Mouse (Mus musculus): ENCODE results near the gene Stap2.
A peak's percentile ranks its signal among the peaks of the same experiment; 100 is the strongest.

The Stap2 gene

GRCm38 (mm10) chr17:56005415-56006061 lies at the start of gene Stap2, which contains the start of gene Mpnd:
Gene Stap2, minus strand, starts transcription at chr17:56005584.
Gene Mpnd, plus strand, starts transcription at chr17:56005711.
- peak; percentile 90 for DNase-seq (ENCODE audit: low spot score)

- no peak for DNase-seq (ENCODE audit: low spot score)
Measured at GRCm38 (mm10) chr17:56054938-56055337, 49.6 kb upstream of the Stap2 start.

- DNase-seq (ENCODE audit: low spot score) = no peak
Measured at GRCm38 (mm10) chr17:56051369-56051768, 46.0 kb upstream of the Stap2 start.

GRCm38 (mm10) chr17:56040857-56041163 lies 35.4 kb upstream of the Stap2 start:
- DNase-seq (ENCODE audit: low spot score) = no peak

GRCm38 (mm10) chr17:56040030-56040856 lies 34.9 kb upstream of the Stap2 start, which contains the start of gene Chaf1a:
Gene Chaf1a, plus strand, starts transcription at chr17:56040439.
- DNase-seq (ENCODE audit: low spot score) = peak; percentile 100

GRCm38 (mm10) chr17:56039345-56039744 lies 34.0 kb upstream of the Stap2 start:
- DNase-seq (ENCODE audit: low spot score) = no peak

- no peak for DNase-seq (ENCODE audit: low spot score)
Measured at GRCm38 (mm10) chr17:56038583-56039261, 33.3 kb upstream of the Stap2 start.

GRCm38 (mm10) chr17:56036901-56037287 lies 31.5 kb upstream of the Stap2 start:
- DNase-seq (ENCODE audit: low spot score) = no peak

- DNase-seq (ENCODE audit: low spot score) = peak; percentile 97
Measured at GRCm38 (mm10) chr17:56036176-56036900, 31.0 kb upstream of the Stap2 start, which contains the start of gene Sh3gl1. Gene Sh3gl1, minus strand, starts transcription at chr17:56036635.

- no peak for DNase-seq (ENCODE audit: low spot score)
Measured at GRCm38 (mm10) chr17:56035216-56035615, 29.8 kb upstream of the Stap2 start.

GRCm38 (mm10) chr17:56034726-56035100 lies 29.3 kb upstream of the Stap2 start:
- DNase-seq (ENCODE audit: low spot score) = no peak

GRCm38 (mm10) chr17:56034040-56034725 lies 28.8 kb upstream of the Stap2 start:
- no peak for DNase-seq (ENCODE audit: low spot score)

GRCm38 (mm10) chr17:56032831-56033230 lies 27.4 kb upstream of the Stap2 start:
- no peak for DNase-seq (ENCODE audit: low spot score)

GRCm38 (mm10) chr17:56032127-56032733 lies 26.8 kb upstream of the Stap2 start:
- no peak for DNase-seq (ENCODE audit: low spot score)

- no peak for DNase-seq (ENCODE audit: low spot score)
Measured at GRCm38 (mm10) chr17:56031431-56031830, 26.0 kb upstream of the Stap2 start.

- DNase-seq (ENCODE audit: low spot score) = no peak
Measured at GRCm38 (mm10) chr17:56030919-56031318, 25.5 kb upstream of the Stap2 start.

GRCm38 (mm10) chr17:56030238-56030870 lies 25.0 kb upstream of the Stap2 start:
- no peak for DNase-seq (ENCODE audit: low spot score)

GRCm38 (mm10) chr17:56027801-56028441 lies 22.5 kb upstream of the Stap2 start:
- no peak for DNase-seq (ENCODE audit: low spot score)

- no peak for DNase-seq (ENCODE audit: low spot score)
Measured at GRCm38 (mm10) chr17:56026881-56027280, 21.5 kb upstream of the Stap2 start.

GRCm38 (mm10) chr17:56026303-56026702 lies 20.9 kb upstream of the Stap2 start:
- DNase-seq (ENCODE audit: low spot score) = no peak

Data from embryo, embryonic 10 days (tissue).